Mouse (Mus musculus) midbrain, embryonic 13.5 days (tissue): ENCODE results near the gene Gm21170. TPM values are rescaled to one million over a fixed set of nuclear protein-coding genes. Genes with fewer than 3 reads are reported as not detected.
"Not testable (repeated sequence)": the region's sequence is repeated elsewhere in the genome, so short reads cannot be mapped to it uniquely, and the experiment has no call there.

Experiments
- ATAC-seq: fragments of 200-750 bp; cut with Nextera tagmentation; 2 replicates; pipeline ENCODE4 v1.8.0; 2017; ENCODE audit warnings: mild to moderate bottlenecking, moderate TSS enrichment, moderate library complexity
- H3K27ac ChIP-seq: fragments of 300-500 bp; sonication (generic); 2 replicates; pipeline ENCODE4 v1.5.1; 2015; ENCODE audit warnings: inconsistent platforms, mild to moderate bottlenecking, moderate library complexity
- H3K27me3 ChIP-seq: fragments of 300-500 bp; sonication (generic); 2 replicates; pipeline ENCODE4 v1.6.1; 2015; ENCODE audit warnings: mild to moderate bottlenecking, inconsistent platforms
- H3K36me3 ChIP-seq: fragments of 300-500 bp; sonication (generic); 2 replicates; pipeline ENCODE4 v1.6.1; 2015; ENCODE audit warnings: mild to moderate bottlenecking, inconsistent platforms
- H3K4me1 ChIP-seq: fragments of 300-500 bp; sonication (generic); replicated peaks from 2 replicates; pipeline ENCODE4 v1.6.1; 2015; ENCODE audit warnings: inconsistent platforms
- H3K4me2 ChIP-seq: fragments of 300-500 bp; sonication (generic); replicated peaks from 2 replicates; pipeline ENCODE4 v1.6.1; 2015; ENCODE audit warnings: moderate library complexity, mild to moderate bottlenecking, inconsistent platforms
- H3K4me3 ChIP-seq: fragments of 300-500 bp; sonication (generic); replicated peaks from 2 replicates; pipeline ENCODE4 v1.5.1; 2015; ENCODE audit warnings: mild to moderate bottlenecking, inconsistent platforms
- H3K9ac ChIP-seq: fragments of 300-500 bp; sonication (generic); replicated peaks from 2 replicates; pipeline ENCODE4 v1.6.1; 2015; ENCODE audit warnings: mild to moderate bottlenecking, inconsistent platforms
- H3K9me3 ChIP-seq: fragments of 300-500 bp; sonication (generic); 2 replicates; pipeline ENCODE4 v1.6.1; 2016; ENCODE audit warnings: mild to moderate bottlenecking, inconsistent platforms
- WGBS: fragments of 180-500 bp; shearing (Covaris S2); methylation state at CpG from one replicate; pipeline ENCODE4 v1.1.7; 2015; 5-methylcytosine and 5-hydroxymethylcytosine counted together
- polyA plus RNA-seq: library from polyadenylated mRNA; unstranded; fragments of >200 nt; fragmentation: Nextera tagmentation; extraction: Ambion mirVana; gene quantifications from 2 replicates; pipeline ENCODE4 v1.2.1, GENCODE M21; 2015

Gm21170 gene
- polyA plus RNA-seq, result not detected in 2 replicates

DNA sequence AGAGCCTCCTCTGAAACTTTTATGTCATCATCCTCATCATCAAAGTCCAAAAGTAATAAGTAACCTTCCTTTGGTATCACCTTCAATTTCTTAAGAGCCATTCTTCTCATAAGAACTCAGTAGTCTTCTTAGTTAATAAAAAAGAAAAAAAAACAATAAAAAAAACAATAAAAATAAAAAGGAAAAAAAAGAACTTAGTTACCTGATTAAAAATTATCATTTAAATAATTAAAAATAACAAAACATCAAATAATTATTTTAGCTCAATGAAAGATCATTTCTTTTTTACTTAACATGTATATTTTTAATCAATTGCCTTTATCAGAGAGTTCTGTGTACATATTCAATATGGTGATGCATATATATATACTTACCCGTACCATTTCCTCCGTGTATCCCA is at the start of gene Gm21170:
TSS of gene Gm21170 (minus strand) at position 101 of the 400 bp plus-strand sequence.
- WGBS, result no CpG with 5 or more reads among the region's 2 CpGs
- not testable (repeated sequence) for H3K27me3 ChIP-seq, H3K9ac ChIP-seq, ATAC-seq, H3K4me3 ChIP-seq, H3K4me2 ChIP-seq, H3K27ac ChIP-seq, H3K36me3 ChIP-seq, H3K9me3 ChIP-seq, H3K4me1 ChIP-seq

Other genes with a start within 250 kb of the Gm21170 start
- gene Gm21256, start 240.1 kb downstream of the Gm21170 start, polyA plus RNA-seq, result not detected in 2 replicates